Comparison of ENCODE assay signal across 8 mouse cellular contexts in the genomic region with DNA sequence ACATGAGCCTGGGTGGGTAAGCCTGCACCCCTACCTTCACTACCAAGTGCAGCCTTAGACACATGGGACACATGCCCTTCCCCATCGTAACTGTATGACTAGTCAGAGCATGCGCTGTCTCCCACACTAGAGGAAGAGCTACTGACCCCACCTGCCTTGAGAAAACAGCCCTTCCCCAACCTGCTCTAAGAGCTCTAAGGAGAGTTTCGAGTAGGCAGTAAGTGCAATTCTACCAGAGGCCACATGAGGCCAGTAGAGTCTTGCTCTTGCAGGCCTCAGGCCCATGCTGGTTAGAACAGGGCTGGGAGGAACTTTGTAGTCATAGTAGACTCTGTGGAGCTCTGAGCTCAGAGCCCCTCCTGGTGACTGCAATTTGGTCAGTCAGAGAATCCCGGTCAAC. TPM values are rescaled to one million over a fixed set of nuclear protein-coding genes. Genes with fewer than 3 reads are reported as not detected.
DNase-seq lines count a peak whose midpoint lies in the region; ATAC-seq and TF ChIP-seq lines count a peak whose summit lies in the region.

No protein-coding gene starts in this region.

- peak; percentile 9; the same call in 1 of the 2 replicates for ATAC-seq in G1E (ENCODE audit: extremely low read depth, insufficient number of reproducible peaks, low FRiP score, poor library complexity, severe bottlenecking)
- peak; percentile 74 for ATAC-seq in forebrain, postnatal 0 days
- peak; percentile 41; the same call in 1 of the 2 replicates for ATAC-seq in hindbrain, embryonic 14.5 days (ENCODE audit: low FRiP score)

- no peak overlapping the region for H3K4me2 ChIP-seq in forebrain, postnatal 0 days (ENCODE audit: low read depth)
- no peak overlapping the region for H3K4me2 ChIP-seq in hindbrain, embryonic 14.5 days (replicated peaks)

- WGBS in forebrain, postnatal 0 days: 42% methylated on average over 4 of the region's 4 CpGs
- WGBS in hindbrain, embryonic 14.5 days: 53% methylated on average over 4 of the region's 4 CpGs

- H3K4me3 ChIP-seq in G1E (ENCODE audit: low read depth, low read length): no peak overlapping the region
- no peak overlapping the region for H3K4me3 ChIP-seq in forebrain, postnatal 0 days (ENCODE audit: low read depth, low read length)
- no peak overlapping the region for H3K4me3 ChIP-seq in hindbrain, embryonic 14.5 days (replicated peaks; ENCODE audit: low read length)

- TF ChIP-seq CTCF in G1E (IDR thresholded peaks at IDR 0.05; ENCODE audit: low read depth, low read length): peak; percentile 84
- peak; percentile 83 for TF ChIP-seq CTCF in forebrain, postnatal 0 days (IDR thresholded peaks at IDR 0.05; ENCODE audit: low read depth)

- peak; percentile 50 for DNase-seq in G1E (ENCODE audit: low spot score)
- peak; percentile 75 for DNase-seq in brain, adult 2 months (ENCODE audit: low read depth, low spot score)
- peak; percentile 67 for DNase-seq in forebrain, postnatal 0 days
- peak; percentile 76 for DNase-seq in hindbrain, embryonic 14.5 days (ENCODE audit: low spot score)
- DNase-seq in layer of hippocampus, postnatal 14 days (ENCODE audit: low spot score in 2 of 2): peak; percentile 46 to 75
- peak; percentile 64 for DNase-seq in lung, postnatal 25 days (ENCODE audit: low spot score)
- peak; percentile 66 to 70 for DNase-seq in right cerebral cortex, adult 2 months (ENCODE audit: low spot score in 2 of 2)
- no peak for DNase-seq in urinary bladder, postnatal 4 days (ENCODE audit: low spot score in 2 of 2)

- H3K36me3 ChIP-seq in G1E (replicated peaks): no peaks in the 10 kb centered on the region
- no peaks in the 10 kb centered on the region for H3K36me3 ChIP-seq in forebrain, postnatal 0 days (ENCODE audit: insufficient read depth)
- no peaks in the 10 kb centered on the region for H3K36me3 ChIP-seq in hindbrain, embryonic 14.5 days (replicated peaks; ENCODE audit: control insufficient read depth, insufficient read depth)

- H3K4me1 ChIP-seq in G1E (ENCODE audit: insufficient read depth, low read depth, low read length): peaks cover 10% of the 10 kb centered on the region
- no peaks in the 10 kb centered on the region for H3K4me1 ChIP-seq in forebrain, postnatal 0 days (ENCODE audit: insufficient read depth)
- H3K4me1 ChIP-seq in hindbrain, embryonic 14.5 days (replicated peaks; ENCODE audit: control insufficient read depth, insufficient read depth, low read length): no peaks in the 10 kb centered on the region

- no peak overlapping the region for H3K27ac ChIP-seq in forebrain, postnatal 0 days (ENCODE audit: low read depth, low read length)
- no peak overlapping the region for H3K27ac ChIP-seq in hindbrain, embryonic 14.5 days

- H3K27me3 ChIP-seq in G1E (ENCODE audit: insufficient read depth, low read length): no peaks in the 10 kb centered on the region; the same call in 1 of the 2 replicates
- H3K27me3 ChIP-seq in forebrain, postnatal 0 days (ENCODE audit: insufficient read depth, low read length): no peaks in the 10 kb centered on the region
- H3K27me3 ChIP-seq in hindbrain, embryonic 14.5 days (ENCODE audit: control insufficient read depth, insufficient read depth, low read length): no peaks in the 10 kb centered on the region

- H3K9ac ChIP-seq in forebrain, postnatal 0 days: no peak overlapping the region
- no peak overlapping the region for H3K9ac ChIP-seq in hindbrain, embryonic 14.5 days

- H3K9me3 ChIP-seq in G1E (replicated peaks): no peaks in the 10 kb centered on the region
- no peaks in the 10 kb centered on the region for H3K9me3 ChIP-seq in forebrain, postnatal 0 days (ENCODE audit: low read length)
- H3K9me3 ChIP-seq in hindbrain, embryonic 14.5 days (ENCODE audit: control insufficient read depth, low read length): no peaks in the 10 kb centered on the region

RNA-seq across cellular contexts. Expression of a gene that starts 34.7 kb away (rescaled TPM):
- total RNA-seq in G1E (2014; fragmentation: Nextera tagmentation) (not detected in 2 replicates), G1E (2017) (not detected in 2 replicates)
- not detected in 2 replicates for polyA plus RNA-seq in G1E (2012)
- 71.8 and 75.6 TPM in 2 replicates for total RNA-seq in forebrain, postnatal 0 days (2014; rRNA removed)
- polyA plus RNA-seq in forebrain, postnatal 0 days (2015; fragmentation: Nextera tagmentation; extraction: Ambion mirVana): 59.3 and 66.7 TPM in 2 replicates
- 28.0 and 33.4 TPM in 2 replicates for polyA plus RNA-seq in hindbrain, embryonic 14.5 days (2014; fragmentation: Nextera tagmentation; extraction: Ambion mirVana)
- 10 to 100 TPM; 23.2 to 24.0 TPM for total RNA-seq in layer of hippocampus, postnatal 14 days (2021)

Comparison
In these comparisons a context has a peak if more than half of its experiments do, and no peak if none do; other contexts are left out.
1. ATAC-seq: peak in every context shown above with its lines; median percentile 74 in forebrain, postnatal 0 days; 41 in hindbrain, embryonic 14.5 days; 9 in G1E.
2. DNase-seq: peak in G1E (single experiment), brain, adult 2 months (single experiment), forebrain, postnatal 0 days (single experiment), hindbrain, embryonic 14.5 days (single experiment), layer of hippocampus, postnatal 14 days (2 of 2), lung, postnatal 25 days (single experiment) and right cerebral cortex, adult 2 months (2 of 2); none in urinary bladder, postnatal 4 days (0 of 2).
3. RNA of a gene that starts 34.7 kb away (total RNA-seq): 71.8 to 75.6 TPM in forebrain, postnatal 0 days and 23.2 to 24.0 TPM in layer of hippocampus, postnatal 14 days; not detected in G1E; every median in the first group is over 10 times any median in the second.